Mouse (Mus musculus): ENCODE results near the gene Gria1. TPM values are rescaled to one million over a fixed set of nuclear protein-coding genes. Genes with fewer than 3 reads are reported as not detected.

Gene Gria1
- total RNA-seq, 1 experiment: 0.13 TPM

DNA sequence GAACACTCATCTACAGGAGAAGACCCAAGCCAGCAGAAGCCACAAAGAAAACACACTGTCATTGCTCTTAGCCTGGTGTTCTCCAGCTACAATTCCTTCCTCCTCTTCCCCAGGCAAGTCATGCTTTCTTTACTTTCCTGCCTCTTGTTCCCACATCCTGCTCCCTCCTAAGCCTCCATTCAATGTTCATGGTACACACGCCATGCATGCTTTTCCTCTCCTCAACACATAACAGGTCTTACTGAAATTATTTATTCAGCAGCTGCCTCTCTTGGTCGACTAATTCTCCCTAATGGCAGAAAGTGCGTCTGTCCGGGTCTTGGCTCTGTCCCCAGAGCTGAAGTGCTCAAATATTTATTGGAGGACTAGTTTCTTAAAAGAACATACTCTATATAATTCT is 25.7 kb upstream of the Gria1 start:
- no peak overlapping the region for H3K4me3 ChIP-seq (ENCODE audit: insufficient read depth in 1 of 2, low read depth in 1 of 2, low read length in 2 of 2, poor library complexity in 1 of 2, severe bottlenecking in 1 of 2)
- no peaks in the 10 kb centered on the region for H3K9me3 ChIP-seq (ENCODE audit: control insufficient read depth, insufficient read depth, low read depth, low read length)
- no peak overlapping the region for H3K9ac ChIP-seq (ENCODE audit: insufficient read depth, low read depth, low read length, poor library complexity, severe bottlenecking)
- TF ChIP-seq ZC3H11A (IDR thresholded peaks at IDR 0.05; ENCODE audit: borderline replicate concordance, low read depth, low read length) (no peak), HCFC1 (IDR thresholded peaks at IDR 0.05; ENCODE audit: borderline replicate concordance, insufficient read depth, low read length) (no peak), ZNF384 (IDR thresholded peaks at IDR 0.05; ENCODE audit: low read depth, low read length) (no peak), MAFK (IDR thresholded peaks at IDR 0.05; ENCODE audit: insufficient read depth, low read depth, low read length) (no peak), CHD2 (IDR thresholded peaks at IDR 0.05; ENCODE audit: low read depth, low read length) (no peak)
- no peaks in the 10 kb centered on the region for H3K4me1 ChIP-seq (ENCODE audit: control insufficient read depth in 2 of 2, insufficient read depth in 2 of 2, low read length in 2 of 2, poor library complexity in 1 of 2)
- no peak for DNase-seq (ENCODE audit: low read depth, low spot score)
- H3K36me3 ChIP-seq (ENCODE audit: control insufficient read depth, insufficient read depth, low read length, poor library complexity, severe bottlenecking): no peaks in the 10 kb centered on the region
- no peak overlapping the region for H3K27ac ChIP-seq (ENCODE audit: insufficient read depth, low read depth, low read length, poor library complexity, severe bottlenecking)
- in situ Hi-C loops (cut with MboI; ENCODE audit: low sequenced_read_pairs in 2 of 2, unreplicated experiment in 2 of 2): no loop called here

DNA sequence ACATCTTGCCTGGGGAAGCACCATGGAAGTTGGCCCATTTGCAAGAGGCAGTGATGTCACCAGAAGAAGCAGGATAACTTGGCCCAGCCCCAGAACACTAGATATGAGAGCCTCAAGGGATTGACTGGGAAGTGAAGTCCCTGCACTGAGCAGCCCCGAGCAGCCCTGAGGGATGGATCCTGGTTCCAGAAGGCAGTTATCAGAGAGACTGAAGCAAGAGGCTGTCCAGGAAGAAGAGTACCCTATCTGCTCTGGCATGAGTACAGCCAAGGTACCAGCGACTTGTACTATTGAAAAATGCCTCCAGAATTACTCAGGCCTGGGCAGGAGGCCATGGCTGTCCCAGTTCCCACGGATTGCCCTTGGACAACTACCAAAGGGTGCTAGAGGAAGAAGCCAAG is 11.6 kb upstream of the Gria1 start:
- in situ Hi-C loops (cut with MboI; ENCODE audit: low sequenced_read_pairs in 2 of 2, unreplicated experiment in 2 of 2): no loop called here
- TF ChIP-seq ZC3H11A (IDR thresholded peaks at IDR 0.05; ENCODE audit: borderline replicate concordance, low read depth, low read length): no peak
- Histone ChIP-seq H3K9me3 (ENCODE audit: control insufficient read depth, insufficient read depth, low read depth, low read length) (no peaks in the 10 kb centered on the region), H3K36me3 (ENCODE audit: control insufficient read depth, insufficient read depth, low read length, poor library complexity, severe bottlenecking) (no peaks in the 10 kb centered on the region), H3K4me3 (ENCODE audit: insufficient read depth in 1 of 2, low read depth in 1 of 2, low read length in 2 of 2, poor library complexity in 1 of 2, severe bottlenecking in 1 of 2) (no peak overlapping the region), H3K9ac (ENCODE audit: insufficient read depth, low read depth, low read length, poor library complexity, severe bottlenecking) (no peak overlapping the region), H3K27ac (ENCODE audit: insufficient read depth, low read depth, low read length, poor library complexity, severe bottlenecking) (no peak overlapping the region), H3K4me1 (ENCODE audit: control insufficient read depth in 2 of 2, insufficient read depth in 2 of 2, low read length in 2 of 2, poor library complexity in 1 of 2) (no peaks in the 10 kb centered on the region)
- no peak for DNase-seq (ENCODE audit: low read depth, low spot score)

DNA sequence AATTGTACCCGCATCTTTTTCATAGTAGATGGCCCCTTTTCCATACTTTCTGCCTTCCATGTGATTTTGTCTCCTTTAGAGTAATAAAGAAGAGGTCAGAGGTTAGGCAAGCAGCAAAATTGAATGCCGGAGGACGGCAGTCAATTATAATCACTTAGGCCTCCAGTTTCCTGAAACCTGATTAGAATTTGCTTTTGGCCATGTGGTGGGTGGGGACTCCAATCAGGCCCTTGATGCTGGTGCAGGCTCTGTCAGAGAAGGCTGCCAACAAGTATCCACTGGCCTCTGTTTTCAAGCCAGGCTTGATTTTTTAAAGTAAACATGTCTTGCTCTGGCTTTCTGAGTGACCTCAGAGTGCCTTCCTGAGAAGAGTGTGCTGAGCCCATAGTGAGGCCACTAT is 6.6 kb upstream of the Gria1 start:
- H3K9me3 ChIP-seq (ENCODE audit: control insufficient read depth, insufficient read depth, low read depth, low read length): no peaks in the 10 kb centered on the region
- TF ChIP-seq HCFC1 (IDR thresholded peaks at IDR 0.05; ENCODE audit: borderline replicate concordance, insufficient read depth, low read length) (no peak), ZNF384 (IDR thresholded peaks at IDR 0.05; ENCODE audit: low read depth, low read length) (no peak), ZC3H11A (IDR thresholded peaks at IDR 0.05; ENCODE audit: borderline replicate concordance, low read depth, low read length) (no peak), MAFK (IDR thresholded peaks at IDR 0.05; ENCODE audit: insufficient read depth, low read depth, low read length) (no peak), CHD2 (IDR thresholded peaks at IDR 0.05; ENCODE audit: low read depth, low read length) (no peak)
- no peak overlapping the region for H3K9ac ChIP-seq (ENCODE audit: insufficient read depth, low read depth, low read length, poor library complexity, severe bottlenecking)
- H3K4me1 ChIP-seq (ENCODE audit: control insufficient read depth in 2 of 2, insufficient read depth in 2 of 2, low read length in 2 of 2, poor library complexity in 1 of 2): no peaks in the 10 kb centered on the region
- H3K36me3 ChIP-seq (ENCODE audit: control insufficient read depth, insufficient read depth, low read length, poor library complexity, severe bottlenecking): no peaks in the 10 kb centered on the region
- in situ Hi-C loops (cut with MboI; ENCODE audit: low sequenced_read_pairs in 2 of 2, unreplicated experiment in 2 of 2): no loop called here
- H3K4me3 ChIP-seq (ENCODE audit: insufficient read depth in 1 of 2, low read depth in 1 of 2, low read length in 2 of 2, poor library complexity in 1 of 2, severe bottlenecking in 1 of 2): no peak overlapping the region
- no peak overlapping the region for H3K27ac ChIP-seq (ENCODE audit: insufficient read depth, low read depth, low read length, poor library complexity, severe bottlenecking)
- no peak for DNase-seq (ENCODE audit: low read depth, low spot score)

DNA sequence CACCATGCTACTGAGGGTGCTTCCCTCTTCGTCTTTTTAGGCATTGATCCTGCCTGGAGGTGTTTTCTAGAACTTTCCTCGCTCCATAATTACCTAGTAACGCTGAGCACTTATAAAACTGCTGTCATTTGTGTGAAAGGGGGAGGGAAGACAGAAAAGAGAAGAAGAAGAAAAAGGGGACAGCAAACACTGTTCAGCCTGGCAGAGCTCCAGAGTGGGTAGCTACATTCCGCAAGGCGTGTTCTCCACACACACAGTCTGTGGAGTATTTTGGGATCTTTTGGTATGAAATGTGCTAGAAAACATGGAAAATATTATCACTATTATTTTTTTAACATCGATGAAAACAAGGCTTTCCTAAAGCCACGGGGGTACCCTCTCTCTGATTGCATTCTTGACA is 5.8 kb upstream of the Gria1 start:
- Histone ChIP-seq H3K36me3 (ENCODE audit: control insufficient read depth, insufficient read depth, low read length, poor library complexity, severe bottlenecking) (no peaks in the 10 kb centered on the region), H3K27ac (ENCODE audit: insufficient read depth, low read depth, low read length, poor library complexity, severe bottlenecking) (no peak overlapping the region), H3K9me3 (ENCODE audit: control insufficient read depth, insufficient read depth, low read depth, low read length) (no peaks in the 10 kb centered on the region), H3K4me3 (ENCODE audit: insufficient read depth in 1 of 2, low read depth in 1 of 2, low read length in 2 of 2, poor library complexity in 1 of 2, severe bottlenecking in 1 of 2) (no peak overlapping the region), H3K9ac (ENCODE audit: insufficient read depth, low read depth, low read length, poor library complexity, severe bottlenecking) (no peak overlapping the region), H3K4me1 (ENCODE audit: control insufficient read depth in 2 of 2, insufficient read depth in 2 of 2, low read length in 2 of 2, poor library complexity in 1 of 2) (no peaks in the 10 kb centered on the region)
- in situ Hi-C loops (cut with MboI; ENCODE audit: low sequenced_read_pairs in 2 of 2, unreplicated experiment in 2 of 2): no loop called here
- DNase-seq (ENCODE audit: low read depth, low spot score): no peak
- TF ChIP-seq HCFC1 (IDR thresholded peaks at IDR 0.05; ENCODE audit: borderline replicate concordance, insufficient read depth, low read length) (no peak), MAFK (IDR thresholded peaks at IDR 0.05; ENCODE audit: insufficient read depth, low read depth, low read length) (no peak), ZNF384 (IDR thresholded peaks at IDR 0.05; ENCODE audit: low read depth, low read length) (no peak), CHD2 (IDR thresholded peaks at IDR 0.05; ENCODE audit: low read depth, low read length) (no peak), ZC3H11A (IDR thresholded peaks at IDR 0.05; ENCODE audit: borderline replicate concordance, low read depth, low read length) (no peak)

DNA sequence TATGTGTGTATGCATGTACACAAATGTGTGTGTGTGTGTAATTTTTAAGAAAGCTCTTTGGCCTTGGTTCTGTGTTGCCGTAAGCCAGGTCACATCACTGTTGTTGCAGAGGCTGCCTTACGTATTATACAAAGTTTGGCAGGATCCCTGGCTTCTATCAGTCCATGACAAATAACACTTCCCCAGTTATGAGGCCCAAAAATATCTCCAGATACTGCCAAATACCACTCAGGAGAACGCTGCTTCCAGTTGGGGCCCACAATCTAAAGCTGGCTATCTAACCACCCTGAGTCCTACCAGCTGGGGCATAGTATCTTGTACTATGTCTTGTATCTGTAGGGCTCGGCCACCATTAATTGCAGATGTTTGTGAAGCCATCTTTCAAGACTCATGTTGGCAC is 3.4 kb upstream of the Gria1 start:
- no peaks in the 10 kb centered on the region for H3K9me3 ChIP-seq (ENCODE audit: control insufficient read depth, insufficient read depth, low read depth, low read length)
- H3K4me1 ChIP-seq (ENCODE audit: control insufficient read depth in 2 of 2, insufficient read depth in 2 of 2, low read length in 2 of 2, poor library complexity in 1 of 2): no peaks in the 10 kb centered on the region
- H3K4me3 ChIP-seq (ENCODE audit: insufficient read depth in 1 of 2, low read depth in 1 of 2, low read length in 2 of 2, poor library complexity in 1 of 2, severe bottlenecking in 1 of 2): no peak overlapping the region
- no peaks in the 10 kb centered on the region for H3K36me3 ChIP-seq (ENCODE audit: control insufficient read depth, insufficient read depth, low read length, poor library complexity, severe bottlenecking)
- H3K27ac ChIP-seq (ENCODE audit: insufficient read depth, low read depth, low read length, poor library complexity, severe bottlenecking): no peak overlapping the region
- no peak overlapping the region for H3K9ac ChIP-seq (ENCODE audit: insufficient read depth, low read depth, low read length, poor library complexity, severe bottlenecking)
- DNase-seq (ENCODE audit: low read depth, low spot score): no peak
- in situ Hi-C loops (cut with MboI; ENCODE audit: low sequenced_read_pairs in 2 of 2, unreplicated experiment in 2 of 2): no loop called here
- no peak for TF ChIP-seq ZNF384 (IDR thresholded peaks at IDR 0.05; ENCODE audit: low read depth, low read length)
- no peak for TF ChIP-seq CHD2 (IDR thresholded peaks at IDR 0.05; ENCODE audit: low read depth, low read length)
- TF ChIP-seq MAFK (IDR thresholded peaks at IDR 0.05; ENCODE audit: insufficient read depth, low read depth, low read length): no peak
- no peak for TF ChIP-seq HCFC1 (IDR thresholded peaks at IDR 0.05; ENCODE audit: borderline replicate concordance, insufficient read depth, low read length)
- no peak for TF ChIP-seq ZC3H11A (IDR thresholded peaks at IDR 0.05; ENCODE audit: borderline replicate concordance, low read depth, low read length)

All from ES-E14 (cell line).